Mouse (Mus musculus) heart, postnatal 25 days (tissue): ENCODE data around the gene Smchd1. TPM values are rescaled to one million over a fixed set of nuclear protein-coding genes. Genes with fewer than 3 reads are reported as not detected.
A peak's percentile ranks its signal among the peaks of the same experiment; 100 is the strongest.

Experiments used
- DNase-seq: peaks from one replicate; pipeline ENCODE4 v3.0.0; 2022; ENCODE audit warnings: low spot score
- intact Hi-C: fragments of 180-260 bp; cut with DNase I; formaldehyde crosslinking; loops from one replicate; pipeline ENCODE4 v1.15.1; 2025
- total RNA-seq, 2 experiments: library from RNA; stranded (reverse); gene quantifications; 2 replicates each; pipeline ENCODE4 v1.2.3; 2021

Smchd1 gene
- total RNA-seq, 2 experiments from 2014 or later, result 18.0 to 19.7 TPM

GRCm38 (mm10) chr17:71317571-71317970 is 157.6 kb downstream of the Smchd1 start:
- intact Hi-C loops, result no loop called here
- DNase-seq, result no peak

- DNase-seq, result no peak
- intact Hi-C loops, result loop anchor here (5.0 kb wide), 1 partner anchor 87 kb away; no protein-coding TSS in a partner anchor
These were observed 160.8 kb downstream of the Smchd1 start for GRCm38 (mm10) chr17:71314315-71314714.

DNA sequence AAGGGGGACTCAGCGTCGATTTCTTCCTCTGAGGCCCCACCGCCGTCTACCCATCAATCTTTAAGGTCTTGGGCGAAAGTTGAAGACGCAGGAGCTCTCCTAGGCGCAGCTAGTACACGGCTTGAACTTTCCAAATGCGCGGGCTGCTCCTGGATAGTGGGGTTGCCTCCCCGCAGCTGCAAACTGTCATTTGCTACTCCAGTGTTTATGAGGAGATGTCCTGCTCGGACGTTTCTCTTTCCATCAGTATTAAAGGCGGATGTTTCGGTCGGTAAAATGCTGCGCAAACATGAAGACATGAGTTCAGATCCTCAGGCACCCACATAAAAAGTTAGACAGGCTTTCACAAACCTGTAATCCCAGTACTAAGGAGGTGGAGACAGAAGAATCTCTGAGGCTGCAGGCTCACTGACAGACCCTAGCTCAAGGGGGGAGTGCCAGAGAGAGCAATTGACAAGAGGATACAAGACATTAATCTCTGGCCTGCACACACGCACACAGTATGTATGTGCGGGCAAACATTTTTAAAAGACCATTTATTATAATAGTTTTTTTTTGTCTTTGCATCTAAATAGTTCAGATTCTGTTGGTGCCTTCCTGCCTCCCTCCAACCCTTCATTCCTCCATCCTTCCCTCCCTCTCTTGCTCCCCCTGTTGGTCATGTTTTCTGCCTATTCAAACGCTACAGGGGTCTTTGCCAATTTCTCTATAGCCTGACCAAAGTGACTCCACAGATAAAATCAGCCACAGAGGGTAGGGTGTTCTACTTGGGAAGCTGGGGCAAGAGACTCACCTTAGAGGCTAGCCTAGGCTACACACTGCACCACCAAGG is 163.6 kb downstream of the Smchd1 start, which contains the start of gene Emilin2:
TSS of gene Emilin2 (minus strand) at position 639 of the 832 bp plus-strand sequence.
- no peak for DNase-seq
- intact Hi-C loops, result loop anchor here (5.0 kb wide), 1 partner anchor 84 kb away; no protein-coding TSS in a partner anchor

GRCm38 (mm10) chr17:71310486-71311339 is 164.4 kb downstream of the Smchd1 start:
- intact Hi-C loops, result loop anchor here (5.0 kb wide), 1 partner anchor 83 kb away; no protein-coding TSS in a partner anchor
- DNase-seq, result peak; percentile 47

- DNase-seq, result no peak
- intact Hi-C loops, result loop anchor here (5.0 kb wide), 3 partner anchors 38 to 83 kb away; no protein-coding TSS in a partner anchor
These were observed 165.2 kb downstream of the Smchd1 start for GRCm38 (mm10) chr17:71309711-71310485.

GRCm38 (mm10) chr17:71309141-71309540 is 166.0 kb downstream of the Smchd1 start:
- intact Hi-C loops, result loop anchor here (5.0 kb wide), 2 partner anchors 37 to 57 kb away; no protein-coding TSS in a partner anchor
- no peak for DNase-seq

DNA sequence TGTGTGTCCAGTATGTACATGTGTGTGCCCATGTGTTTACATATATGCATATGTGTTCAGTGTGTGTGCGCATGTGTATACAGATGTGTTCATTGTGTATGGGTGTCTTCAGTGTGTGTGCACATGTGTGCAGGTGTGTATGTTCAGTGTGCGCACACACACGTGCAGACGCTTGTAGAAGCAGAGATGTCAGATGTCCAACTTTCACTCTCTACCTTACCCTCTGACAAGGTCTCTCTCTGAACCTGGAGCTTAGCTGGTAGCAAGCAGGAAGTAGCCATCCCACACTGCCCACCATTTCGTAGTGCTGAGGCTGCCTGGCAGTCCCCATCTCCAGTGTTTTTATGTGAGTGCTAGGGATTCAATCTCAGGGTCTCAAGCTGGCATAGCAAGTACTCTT is 166.8 kb downstream of the Smchd1 start:
- intact Hi-C loops, result loop anchor here (5.0 kb wide), 2 partner anchors 36 to 56 kb away; no protein-coding TSS in a partner anchor
- no peak for DNase-seq

GRCm38 (mm10) chr17:71307251-71307790 is 167.8 kb downstream of the Smchd1 start:
- DNase-seq, result no peak
- intact Hi-C loops, result loop anchor here (5.0 kb wide), 2 partner anchors 35 to 55 kb away; no protein-coding TSS in a partner anchor

GRCm38 (mm10) chr17:71306716-71307115 is 168.4 kb downstream of the Smchd1 start:
- intact Hi-C loops, result loop anchor here (5.0 kb wide), 2 partner anchors 34 to 54 kb away; no protein-coding TSS in a partner anchor
- no peak for DNase-seq

DNA sequence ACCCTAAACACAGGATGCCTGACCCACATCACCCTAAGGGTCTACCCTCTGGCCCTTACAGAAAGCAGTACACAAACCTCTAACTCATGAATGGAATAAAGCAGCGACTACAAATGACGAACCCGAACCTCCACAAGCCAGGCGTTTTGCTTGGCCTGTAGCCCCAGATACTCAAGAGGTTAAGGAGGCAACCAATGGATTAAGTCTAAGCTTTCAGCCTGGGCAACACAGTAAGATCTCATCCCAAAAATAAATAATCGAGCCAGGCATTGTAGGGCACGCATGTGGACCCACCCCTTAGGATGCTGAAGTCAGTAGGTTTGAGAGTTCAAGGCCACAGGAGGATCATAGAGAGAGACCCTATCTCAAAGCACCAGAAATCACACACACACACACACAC is 169.1 kb downstream of the Smchd1 start:
- no peak for DNase-seq
- intact Hi-C loops, result loop anchor here (5.0 kb wide), 2 partner anchors 34 to 54 kb away; no protein-coding TSS in a partner anchor

GRCm38 (mm10) chr17:71303444-71303843 is 171.7 kb downstream of the Smchd1 start:
- intact Hi-C loops, result no loop called here
- DNase-seq, result no peak

- DNase-seq, result no peak
These were observed 173.7 kb downstream of the Smchd1 start for GRCm38 (mm10) chr17:71301413-71301812.

DNA sequence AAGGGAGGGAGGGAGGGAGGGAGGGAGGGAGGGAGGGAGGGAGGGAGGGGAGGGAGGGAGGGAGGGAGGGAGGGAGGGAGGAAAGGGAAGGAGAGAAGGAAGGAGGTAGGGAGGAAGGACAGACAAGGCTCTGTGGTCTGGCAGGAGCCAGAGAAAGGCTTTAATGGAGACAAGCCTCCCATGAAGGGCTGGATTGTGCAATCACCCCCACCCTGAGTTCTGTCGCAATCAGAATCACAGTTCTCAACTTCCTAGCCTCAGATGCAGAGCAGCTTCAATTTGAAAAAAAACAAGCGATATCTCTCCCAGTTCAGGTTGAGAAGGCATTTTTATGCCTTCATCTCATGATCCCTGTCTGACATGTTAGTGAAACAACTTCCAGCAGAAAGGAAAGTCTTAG is 174.8 kb downstream of the Smchd1 start:
- intact Hi-C loops, result no loop called here
- peak; percentile 51 for DNase-seq

More at GRCm38 (mm10) chr17:71301413-71301812, 173.7 kb downstream of the Smchd1 start:
- intact Hi-C loops, result no loop called here

DNA sequence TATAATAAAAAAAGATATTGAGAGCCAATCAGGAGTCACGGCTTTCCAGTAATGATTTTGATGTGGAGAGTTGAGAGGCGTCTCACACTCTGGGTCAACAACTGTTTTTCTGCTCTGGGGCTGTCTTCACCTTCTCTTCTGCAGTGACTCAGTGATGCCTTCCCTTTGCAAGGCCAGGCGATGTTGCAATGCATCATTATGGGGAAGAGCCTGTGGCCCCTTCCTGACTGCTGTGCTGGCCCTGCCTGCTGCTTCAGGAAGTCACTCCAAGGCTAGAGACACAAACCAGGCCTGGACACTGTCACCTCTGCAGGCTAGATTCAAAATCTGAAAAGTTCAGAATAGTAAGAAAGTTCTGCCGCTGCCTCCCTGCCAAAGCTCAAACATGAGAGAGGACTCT is 175.3 kb downstream of the Smchd1 start:
- no peak for DNase-seq
- intact Hi-C loops, result no loop called here

GRCm38 (mm10) chr17:71294570-71294969 is 180.6 kb downstream of the Smchd1 start:
- intact Hi-C loops, result no loop called here
- DNase-seq, result no peak
